Mouse (Mus musculus) ES-E14 (cell line): ENCODE measurements around the gene Ap3d1.

Source experiments
- HCFC1 ChIP-seq: IDR thresholded peaks from 2 replicates; pipeline ENCODE4 v1.6.1; 2012; ENCODE audit warnings: low read length, inconsistent platforms, borderline replicate concordance; ENCODE audit not compliant: insufficient read depth
- MAFK ChIP-seq: IDR thresholded peaks from 2 replicates; pipeline ENCODE4 v1.6.1; 2014; ENCODE audit warnings: mild to moderate bottlenecking, low read depth, low read length, inconsistent platforms; ENCODE audit not compliant: insufficient read depth
- ZC3H11A ChIP-seq: IDR thresholded peaks from 2 replicates; pipeline ENCODE4 v1.6.1; 2012; ENCODE audit warnings: low read depth, mild to moderate bottlenecking, inconsistent platforms, low read length, borderline replicate concordance
- ZNF384 ChIP-seq: IDR thresholded peaks from 2 replicates; pipeline ENCODE4 v1.6.1; 2012; ENCODE audit warnings: low read depth, low read length, inconsistent platforms

DNA sequence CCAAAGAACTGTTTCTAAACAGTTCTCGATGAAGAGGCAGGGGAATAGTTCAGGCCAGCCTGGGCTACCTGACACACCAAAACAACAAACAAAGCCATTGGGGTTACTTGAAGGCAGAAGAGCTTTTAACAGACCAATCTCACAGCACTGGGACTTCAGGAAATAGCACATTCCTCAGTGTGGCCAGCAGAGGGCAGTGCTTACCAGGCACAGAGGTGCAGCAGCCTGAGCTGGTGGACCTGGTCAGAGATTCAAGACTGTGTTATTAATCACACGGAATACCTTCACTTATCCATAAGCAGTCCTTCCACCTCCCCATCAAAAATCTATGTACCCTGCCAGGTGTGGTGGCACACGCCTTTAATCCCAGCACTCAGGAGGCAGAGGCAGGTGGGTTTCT, 5.3 kb upstream of the Ap3d1 start:
- TF ChIP-seq ZC3H11A (no peak), HCFC1 (no peak), MAFK (no peak), ZNF384 (no peak)
